Mouse (Mus musculus) limb, embryonic 15.5 days (tissue): Measurements from ENCODE around the gene Fbxo28. TPM values are rescaled to one million over a fixed set of nuclear protein-coding genes. Genes with fewer than 3 reads are reported as not detected.
A peak's percentile ranks its signal among the peaks of the same experiment; 100 is the strongest.

Experiments
- ATAC-seq: fragments of 200-750 bp; cut with Nextera tagmentation; 2 replicates; pipeline ENCODE4 v1.8.0; 2017; ENCODE audit warnings: low read depth, moderate TSS enrichment; ENCODE audit not compliant: insufficient number of reproducible peaks, low FRiP score, low TSS enrichment
- H3K27ac ChIP-seq: fragments of 300-500 bp; sonication (generic); 2 replicates; pipeline ENCODE4 v1.5.1; 2015; ENCODE audit warnings: moderate library complexity, mild to moderate bottlenecking, inconsistent platforms
- H3K27me3 ChIP-seq: fragments of 300-500 bp; sonication (generic); 2 replicates; pipeline ENCODE4 v1.6.1; 2015; ENCODE audit warnings: inconsistent platforms
- H3K36me3 ChIP-seq: fragments of 300-500 bp; sonication (generic); 2 replicates; pipeline ENCODE4 v1.6.1; 2015; ENCODE audit warnings: inconsistent platforms
- H3K4me1 ChIP-seq: fragments of 300-500 bp; sonication (generic); 2 replicates; pipeline ENCODE4 v1.6.1; 2015; ENCODE audit warnings: inconsistent platforms
- H3K4me2 ChIP-seq: fragments of 300-500 bp; sonication (generic); 2 replicates; pipeline ENCODE4 v1.6.1; 2015; ENCODE audit warnings: mild to moderate bottlenecking, inconsistent platforms
- H3K4me3 ChIP-seq: fragments of 300-500 bp; sonication (generic); 2 replicates; pipeline ENCODE4 v1.5.1; 2015; ENCODE audit warnings: mild to moderate bottlenecking, inconsistent platforms
- H3K9ac ChIP-seq: fragments of 300-500 bp; sonication (generic); 2 replicates; pipeline ENCODE4 v1.6.1; 2015; ENCODE audit warnings: inconsistent platforms
- H3K9me3 ChIP-seq: fragments of 300-500 bp; sonication (generic); 2 replicates; pipeline ENCODE4 v1.6.1; 2016; ENCODE audit warnings: inconsistent platforms
- WGBS: fragments of 180-500 bp; shearing (Covaris S2); methylation state at CpG from one replicate; pipeline ENCODE4 v1.1.7; 2015; 5-methylcytosine and 5-hydroxymethylcytosine counted together
- polyA plus RNA-seq: library from polyadenylated mRNA; unstranded; fragments of >200 nt; fragmentation: Nextera tagmentation; extraction: Ambion mirVana; gene quantifications from 2 replicates; pipeline ENCODE4 v1.2.1, GENCODE M21; 2015

Gene Fbxo28
- polyA plus RNA-seq, 1 experiment from 2014 or later, result 19.3 TPM

DNA sequence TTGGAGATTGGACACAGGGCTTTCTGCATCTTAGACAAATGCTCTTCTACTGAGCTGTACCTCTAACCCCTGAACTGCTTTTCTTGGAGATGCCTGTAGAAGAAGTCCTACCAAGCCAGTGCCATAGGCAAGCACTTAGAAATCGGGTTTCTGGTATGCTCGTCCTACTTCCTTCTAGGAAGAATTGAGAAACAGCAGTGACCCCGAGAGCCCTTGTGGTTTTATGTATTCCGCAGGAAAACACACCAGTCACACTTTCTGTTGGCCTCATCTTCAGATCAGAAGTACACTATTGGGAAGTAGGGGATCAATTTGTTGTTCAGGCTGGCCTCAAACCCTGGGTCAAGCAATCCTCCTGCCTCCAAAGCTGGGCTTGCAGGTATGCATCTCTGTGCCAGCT is 28.0 kb upstream of the Fbxo28 start:
- Histone ChIP-seq H3K4me2 (no peak overlapping the region), H3K9me3 (no peaks in the 10 kb centered on the region), H3K36me3 (no peaks in the 10 kb centered on the region), H3K4me3 (no peak overlapping the region), H3K9ac (no peak overlapping the region), H3K4me1 (peaks cover 19% of the 10 kb centered on the region; the same call in 1 of the 2 replicates), H3K27ac (peak overlapping the region; percentile 40; the same call in 1 of the 2 replicates), H3K27me3 (no peaks in the 10 kb centered on the region)
- WGBS, result 67% methylated on average over 4 of the region's 4 CpGs
- no peak for ATAC-seq

GRCm38 (mm10) chr1:182368782-182369181 is 27.4 kb upstream of the Fbxo28 start:
- WGBS, result 30% methylated on average over 8 of the region's 8 CpGs
- no peaks in the 10 kb centered on the region for H3K36me3 ChIP-seq
- H3K9ac ChIP-seq, result no peak overlapping the region
- peak overlapping the region; percentile 40; the same call in 1 of the 2 replicates for H3K27ac ChIP-seq
- H3K4me2 ChIP-seq, result no peak overlapping the region
- no peak overlapping the region for H3K4me3 ChIP-seq
- no peaks in the 10 kb centered on the region for H3K9me3 ChIP-seq
- no peaks in the 10 kb centered on the region for H3K27me3 ChIP-seq
- ATAC-seq, result no peak
- H3K4me1 ChIP-seq, result peaks cover 19% of the 10 kb centered on the region; the same call in 1 of the 2 replicates

- H3K27me3 ChIP-seq, result no peaks in the 10 kb centered on the region
- ATAC-seq, result no peak
- no peak overlapping the region for H3K4me3 ChIP-seq
- peaks cover 19% of the 10 kb centered on the region; the same call in 1 of the 2 replicates for H3K4me1 ChIP-seq
- H3K27ac ChIP-seq, result peak overlapping the region; percentile 40; the same call in 1 of the 2 replicates
- no peaks in the 10 kb centered on the region for H3K9me3 ChIP-seq
- 31% methylated on average over 7 of the region's 7 CpGs for WGBS
- no peak overlapping the region for H3K4me2 ChIP-seq
- no peaks in the 10 kb centered on the region for H3K36me3 ChIP-seq
- no peak overlapping the region for H3K9ac ChIP-seq
Measured at GRCm38 (mm10) chr1:182368309-182368708, 26.9 kb upstream of the Fbxo28 start.

GRCm38 (mm10) chr1:182363683-182364404 is 22.4 kb upstream of the Fbxo28 start:
- no peak for ATAC-seq
- no peak overlapping the region for H3K4me3 ChIP-seq
- no peak overlapping the region for H3K27ac ChIP-seq
- H3K4me2 ChIP-seq, result no peak overlapping the region
- no peaks in the 10 kb centered on the region for H3K27me3 ChIP-seq
- peaks cover 10% of the 10 kb centered on the region; the same call in 1 of the 2 replicates for H3K4me1 ChIP-seq
- H3K9ac ChIP-seq, result no peak overlapping the region
- WGBS, result 62% methylated on average over 12 of the region's 12 CpGs
- H3K9me3 ChIP-seq, result no peaks in the 10 kb centered on the region
- no peaks in the 10 kb centered on the region for H3K36me3 ChIP-seq

- Histone ChIP-seq H3K9me3 (no peaks in the 10 kb centered on the region), H3K4me1 (no peaks in the 10 kb centered on the region; the same call in 1 of the 2 replicates)
- 86% methylated on average over 5 of the region's 5 CpGs for WGBS
Measured at GRCm38 (mm10) chr1:182362703-182363102, 21.3 kb upstream of the Fbxo28 start.

DNA sequence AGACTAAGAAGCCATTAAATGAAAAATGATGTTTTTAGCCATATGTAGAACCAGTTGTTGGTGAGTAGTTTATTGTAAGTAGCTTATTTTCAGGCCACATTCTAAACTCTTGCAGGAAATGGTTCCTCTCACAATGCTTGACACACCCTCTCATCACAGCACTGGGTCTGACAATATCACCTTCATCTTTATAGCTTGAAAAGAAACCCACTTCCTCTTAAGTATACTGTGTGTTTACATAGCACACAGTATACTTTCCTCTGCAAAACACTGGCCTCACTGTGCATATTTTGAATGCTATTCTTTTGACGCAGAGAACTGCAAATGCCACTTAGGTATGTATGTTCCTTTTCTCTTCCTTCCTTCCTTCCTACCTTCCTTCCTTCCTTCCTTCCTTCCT is 16.7 kb upstream of the Fbxo28 start:
- no peak overlapping the region for H3K4me3 ChIP-seq
- H3K36me3 ChIP-seq, result no peaks in the 10 kb centered on the region
- H3K4me2 ChIP-seq, result no peak overlapping the region
- no peak overlapping the region for H3K9ac ChIP-seq
- no peaks in the 10 kb centered on the region for H3K27me3 ChIP-seq
- H3K9me3 ChIP-seq, result no peaks in the 10 kb centered on the region
- 83% methylated on average over 1 of the region's 1 CpGs for WGBS
- H3K4me1 ChIP-seq, result no peaks in the 10 kb centered on the region
- H3K27ac ChIP-seq, result no peak overlapping the region
- no peak for ATAC-seq

More at GRCm38 (mm10) chr1:182362703-182363102, 21.3 kb upstream of the Fbxo28 start:
- ATAC-seq, result no peak
- Histone ChIP-seq H3K27ac (no peak overlapping the region), H3K9ac (no peak overlapping the region), H3K27me3 (no peaks in the 10 kb centered on the region), H3K36me3 (no peaks in the 10 kb centered on the region), H3K4me3 (no peak overlapping the region), H3K4me2 (no peak overlapping the region)

DNA sequence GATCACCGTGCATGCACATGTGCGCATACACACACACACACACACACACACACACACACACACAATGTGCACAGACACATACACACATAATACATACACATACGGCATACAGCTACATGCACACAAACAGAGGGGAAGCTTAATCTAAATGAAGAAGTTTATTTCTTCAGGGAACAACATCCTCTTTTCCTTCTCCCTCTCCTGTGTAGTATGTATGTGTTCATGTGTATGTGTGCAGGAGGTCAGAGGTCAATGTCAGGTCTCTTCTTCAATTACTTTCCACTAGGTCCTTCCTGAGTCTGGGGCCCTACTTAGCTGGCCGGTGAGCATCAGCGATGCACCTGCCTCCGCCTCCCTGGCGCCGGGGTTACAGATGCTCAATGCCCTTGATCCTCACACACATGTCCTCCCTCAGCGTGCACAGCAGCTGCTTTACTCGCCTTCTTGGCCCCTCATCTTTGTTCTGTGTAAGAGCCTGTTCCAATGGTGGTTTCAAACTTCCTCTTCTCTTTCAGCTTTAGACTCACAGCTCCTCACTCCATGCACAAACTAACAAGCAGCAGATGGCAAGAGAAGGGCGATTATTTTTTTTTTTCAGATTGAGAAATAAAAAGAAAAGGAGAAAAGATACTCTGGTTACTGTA is 13.2 kb upstream of the Fbxo28 start:
- WGBS, result 73% methylated on average over 11 of the region's 11 CpGs
- H3K4me3 ChIP-seq, result no peak overlapping the region

GRCm38 (mm10) chr1:182349557-182349956 is 8.1 kb upstream of the Fbxo28 start:
- Histone ChIP-seq H3K9ac (no peak overlapping the region), H3K4me3 (no peak overlapping the region), H3K27ac (no peak overlapping the region), H3K4me2 (no peak overlapping the region), H3K36me3 (no peaks in the 10 kb centered on the region), H3K9me3 (peaks cover 8% of the 10 kb centered on the region; the same call in 1 of the 2 replicates), H3K4me1 (no peaks in the 10 kb centered on the region), H3K27me3 (no peaks in the 10 kb centered on the region)
- WGBS, result 82% methylated on average over 6 of the region's 6 CpGs
- no peak for ATAC-seq

More for the DNA sequence above, 13.2 kb upstream of the Fbxo28 start:
- H3K4me1 ChIP-seq, result no peaks in the 10 kb centered on the region
- H3K4me2 ChIP-seq, result no peak overlapping the region
- H3K9me3 ChIP-seq, result no peaks in the 10 kb centered on the region
- no peak for ATAC-seq
- H3K27ac ChIP-seq, result no peak overlapping the region
- no peak overlapping the region for H3K9ac ChIP-seq
- H3K36me3 ChIP-seq, result no peaks in the 10 kb centered on the region
- no peaks in the 10 kb centered on the region for H3K27me3 ChIP-seq

DNA sequence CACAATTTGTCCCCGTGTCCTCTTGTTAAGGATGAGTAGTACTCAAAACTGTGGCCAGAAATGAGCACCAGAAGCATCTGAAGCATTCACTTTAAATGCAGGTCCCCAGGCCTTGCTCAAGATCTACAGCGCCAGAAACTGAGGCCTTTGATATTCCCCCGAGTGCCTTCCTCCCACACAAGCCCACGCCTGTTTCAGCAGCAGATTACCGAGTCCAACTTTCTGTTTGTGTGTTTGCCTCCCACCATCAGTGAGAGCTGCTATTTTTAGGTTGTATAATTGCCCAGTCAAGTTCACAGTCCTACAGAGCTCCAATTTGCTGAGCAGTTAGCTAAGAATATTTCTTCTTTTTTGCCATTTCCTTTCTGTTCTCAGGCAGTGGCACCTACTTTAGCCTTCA is 5.1 kb upstream of the Fbxo28 start:
- Histone ChIP-seq H3K4me1 (no peaks in the 10 kb centered on the region; the same call in 1 of the 2 replicates), H3K27me3 (no peaks in the 10 kb centered on the region), H3K36me3 (no peaks in the 10 kb centered on the region), H3K4me2 (no peak overlapping the region), H3K27ac (no peak overlapping the region), H3K9me3 (peaks cover 8% of the 10 kb centered on the region; the same call in 1 of the 2 replicates), H3K9ac (no peak overlapping the region), H3K4me3 (no peak overlapping the region)
- no peak for ATAC-seq
- 60% methylated on average over 5 of the region's 5 CpGs for WGBS

- WGBS, result 73% methylated on average over 2 of the region's 2 CpGs
- H3K4me3 ChIP-seq, result no peak overlapping the region
- no peak overlapping the region for H3K27ac ChIP-seq
- ATAC-seq, result no peak
- H3K9ac ChIP-seq, result no peak overlapping the region
- no peaks in the 10 kb centered on the region for H3K36me3 ChIP-seq
- H3K9me3 ChIP-seq, result peaks cover 8% of the 10 kb centered on the region; the same call in 1 of the 2 replicates
- no peaks in the 10 kb centered on the region for H3K27me3 ChIP-seq
- H3K4me2 ChIP-seq, result no peak overlapping the region
- H3K4me1 ChIP-seq, result no peaks in the 10 kb centered on the region; the same call in 1 of the 2 replicates
Measured at GRCm38 (mm10) chr1:182345857-182346256, 4.4 kb upstream of the Fbxo28 start.

DNA sequence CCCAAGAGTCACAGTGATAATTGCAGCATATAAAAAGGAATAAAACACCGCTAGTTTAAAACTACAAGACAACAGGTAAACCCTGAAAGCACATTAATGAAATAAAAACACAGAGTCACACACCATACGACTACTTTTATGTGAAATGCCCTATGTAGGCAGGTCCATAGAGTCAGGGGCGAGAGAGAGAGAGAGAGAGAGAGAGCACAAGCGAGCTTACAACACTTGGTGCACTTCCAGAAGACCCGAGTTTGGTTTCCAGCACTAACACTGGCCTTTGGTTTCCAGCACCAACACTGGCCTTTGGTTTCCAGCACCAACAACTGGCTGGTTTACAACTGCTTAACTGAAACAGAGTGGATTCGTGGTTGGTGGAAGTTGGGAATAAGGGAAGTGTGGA is 564 bp upstream of the Fbxo28 start:
- Histone ChIP-seq H3K4me3 (peak overlapping the region; percentile 99), H3K36me3 (peaks cover 4% of the 10 kb centered on the region; the same call in 1 of the 2 replicates), H3K9ac (0 out of 2 replicates have a peak overlapping the region, but pooled peaks have one; percentile 98), H3K4me1 (peaks cover 16% of the 10 kb centered on the region), H3K27me3 (no peaks in the 10 kb centered on the region), H3K4me2 (peak overlapping the region; percentile 67), H3K9me3 (no peaks in the 10 kb centered on the region), H3K27ac (peak overlapping the region; percentile 91; the same call in 1 of the 2 replicates)
- ATAC-seq, result no peak
- 31% methylated on average over 6 of the region's 6 CpGs for WGBS

DNA sequence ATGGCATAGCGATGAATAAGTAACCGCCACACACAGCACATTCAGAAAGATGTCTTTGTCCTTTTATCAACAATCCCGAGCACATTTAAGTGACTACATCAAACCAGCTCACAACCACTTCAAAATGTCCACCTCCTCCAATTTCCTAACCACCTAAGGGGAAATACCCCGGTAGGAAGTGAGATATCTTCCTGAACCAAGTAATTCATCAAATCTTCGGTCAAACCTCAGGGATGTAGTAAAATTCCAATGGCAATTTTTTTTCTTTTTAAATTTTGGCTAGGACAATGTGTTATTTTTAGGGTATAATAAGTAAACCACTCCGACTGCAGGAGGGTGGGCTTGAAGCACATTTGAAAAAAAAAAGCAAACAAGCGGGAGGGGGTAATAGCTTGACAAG is 1.1 kb downstream of the Fbxo28 start:
- Histone ChIP-seq H3K9ac (peak overlapping the region; percentile 98; the same call in 1 of the 2 replicates), H3K27me3 (no peaks in the 10 kb centered on the region), H3K9me3 (no peaks in the 10 kb centered on the region), H3K4me3 (peak overlapping the region; percentile 99), H3K4me1 (peaks cover 16% of the 10 kb centered on the region), H3K27ac (no peak overlapping the region), H3K36me3 (peaks cover 4% of the 10 kb centered on the region; the same call in 1 of the 2 replicates), H3K4me2 (peak overlapping the region; percentile 67)
- 35% methylated on average over 7 of the region's 7 CpGs for WGBS
- ATAC-seq, result no peak
